Mouse (Mus musculus): ENCODE data around the gene Sgk2.
"Not testable (repeated sequence)": the region's sequence is repeated elsewhere in the genome, so short reads cannot be mapped to it uniquely, and the experiment has no call there.

Gene Sgk2

GRCm38 (mm10) chr2:163058981-163059380, 71.9 kb downstream of the Sgk2 start:
- not testable (repeated sequence) for DNase-seq (ENCODE audit: low read depth)

GRCm38 (mm10) chr2:163060630-163061029, 73.5 kb downstream of the Sgk2 start:
- no peak for DNase-seq (ENCODE audit: low read depth)

- no peak for DNase-seq (ENCODE audit: low read depth)
Measured at GRCm38 (mm10) chr2:163061203-163062118, 74.3 kb downstream of the Sgk2 start.

GRCm38 (mm10) chr2:163062119-163062508, 75.0 kb downstream of the Sgk2 start:
- DNase-seq (ENCODE audit: low read depth): no peak

Measured in c-Kit-positive CD71-positive TER-119-negative erythroid progenitor cells, embryonic 14.5 days (primary cell).